Mouse (Mus musculus) bone marrow macrophage, adult 2 months (primary cell): ENCODE data around the gene Fam20c.

ENCODE experiments used
- CTCF ChIP-seq: IDR thresholded peaks from 2 replicates; pipeline ENCODE4 v1.5.1; 2012; ENCODE audit warnings: low read depth, mild to moderate bottlenecking, low read length, moderate library complexity
- POLR2A ChIP-seq: IDR thresholded peaks from 2 replicates; pipeline ENCODE4 v1.6.1; 2012; ENCODE audit warnings: mild to moderate bottlenecking, low read depth, low read length, borderline replicate concordance

DNA sequence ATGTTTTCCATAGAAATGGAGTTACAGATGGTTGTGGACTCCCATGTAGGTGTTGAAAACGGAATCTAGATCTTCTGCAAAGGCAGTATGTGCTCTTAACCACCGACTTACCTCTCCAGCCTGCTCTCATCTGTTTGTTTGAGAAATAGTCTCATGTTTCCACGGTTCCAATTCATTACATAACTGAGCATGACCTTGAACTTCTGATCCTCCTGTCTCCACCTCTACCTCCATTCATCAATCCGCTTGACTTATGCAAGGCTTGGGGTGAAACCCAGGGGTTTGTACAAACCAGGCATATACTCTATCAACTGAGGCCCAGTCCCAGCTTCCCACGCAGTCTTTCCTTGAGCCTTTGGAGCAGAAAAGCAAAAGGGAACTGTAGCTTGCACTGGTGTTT, 12.8 kb upstream of the Fam20c start:
- TF ChIP-seq POLR2A (no peak), CTCF (no peak)
